Mouse (Mus musculus) bone marrow, adult 2 months (tissue): ENCODE data around the gene Icmt.

ENCODE experiments used
- CTCF ChIP-seq: fragments of 200-500 bp; IDR thresholded peaks from 2 replicates; pipeline ENCODE4 v1.5.1; 2011; ENCODE audit warnings: low read length, control low read depth; ENCODE audit not compliant: control insufficient read depth, insufficient read depth
- POLR2A ChIP-seq: fragments of 200-500 bp; IDR thresholded peaks from 2 replicates; pipeline ENCODE4 v1.6.1; 2011; ENCODE audit warnings: low read depth, mild to moderate bottlenecking, control low read depth, low read length, borderline replicate concordance; ENCODE audit not compliant: control insufficient read depth

DNA sequence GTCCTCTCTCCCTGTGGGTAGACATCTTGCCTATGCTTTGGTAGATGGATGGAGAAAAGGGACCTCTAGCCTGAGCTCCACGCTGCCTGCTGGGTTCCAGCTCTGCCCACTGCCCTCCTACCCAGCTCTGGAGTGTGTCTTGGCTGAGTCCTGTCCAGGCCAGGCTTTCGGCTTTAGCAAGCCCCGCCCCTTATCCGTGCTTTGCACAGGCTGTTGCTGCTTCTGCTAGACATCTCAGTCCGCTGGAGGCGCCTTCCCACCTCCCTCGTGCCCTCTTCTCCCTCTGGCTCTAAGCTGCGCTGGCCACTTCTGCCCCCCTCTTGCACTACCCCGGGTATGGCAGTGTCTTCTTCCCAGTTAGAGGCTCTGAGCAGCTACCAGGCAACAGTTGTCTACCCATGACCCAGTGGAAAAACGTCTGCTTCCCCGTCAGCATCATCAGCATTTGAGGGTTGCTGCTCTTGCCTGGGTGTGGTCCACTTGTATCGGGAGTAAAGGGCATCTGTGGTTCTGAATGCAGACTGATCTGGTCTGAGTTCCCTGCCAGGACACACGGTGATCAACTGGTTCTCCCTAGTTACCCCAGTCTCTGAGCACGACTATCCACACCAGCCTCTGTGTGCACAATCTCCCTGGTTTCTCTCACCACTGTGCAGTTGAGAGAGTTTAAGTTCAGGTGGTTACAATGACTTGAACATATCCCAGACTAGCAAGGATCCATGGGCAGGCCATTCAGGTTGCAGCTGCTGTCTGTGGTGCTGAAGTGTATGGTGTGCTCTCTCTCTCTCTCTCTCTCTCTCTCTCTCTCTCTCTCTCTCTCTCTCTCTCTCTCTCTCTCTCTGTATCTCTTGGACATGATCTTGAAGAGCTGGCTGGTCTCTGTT is 54.6 kb downstream of the Icmt start:
- no peak for TF ChIP-seq POLR2A
- TF ChIP-seq CTCF = no peak
